ENCODE assay signal across 25 mouse cellular contexts in genomic region chr2:54379279-54379678, GRCm38 (mm10). TPM values are rescaled to one million over a fixed set of nuclear protein-coding genes. Genes with fewer than 3 reads are reported as not detected.
"Had no signal": no experiment of that assay in that cellular context is flagged by ENCODE, and none has a peak within 500 bp of the region (broad histone marks: within the 10 kb centered on the region; RNA-seq: fewer than 3 reads in every experiment).

No protein-coding gene starts in this region.

- H3K36me3 ChIP-seq: limb, embryonic 10.5 days; limb, embryonic 13.5 days; liver, embryonic 12.5 days; liver, embryonic 15.5 days; midbrain, embryonic 10.5 days; midbrain, embryonic 13.5 days; neural tube, embryonic 13.5 days; stomach, embryonic 15.5 days had no signal

- DNase-seq: kidney, postnatal 25 days; layer of hippocampus, adult 9-11 months; liver; lung, adult 18-20 months; lung, postnatal 36 days; retina, postnatal 1 day; right cerebral cortex, postnatal 25 days; spleen, adult 18-20 months; thymus, adult 18-20 months; thymus, postnatal 36 days had no signal

- H3K4me1 ChIP-seq: limb, embryonic 10.5 days; limb, embryonic 13.5 days; liver, embryonic 12.5 days; liver, embryonic 15.5 days; megakaryocyte, embryonic 14.5 days; midbrain, embryonic 10.5 days; midbrain, embryonic 13.5 days; neural tube, embryonic 13.5 days; stomach, embryonic 15.5 days had no signal

- H3K27ac ChIP-seq: kidney, postnatal 0 days; layer of hippocampus, adult 2 months; limb, embryonic 10.5 days; limb, embryonic 13.5 days; liver, embryonic 12.5 days; liver, embryonic 15.5 days; midbrain, embryonic 10.5 days; midbrain, embryonic 13.5 days; neural tube, embryonic 13.5 days; stomach, embryonic 15.5 days had no signal

- H3K9me3 ChIP-seq: limb, embryonic 10.5 days; limb, embryonic 13.5 days; liver, embryonic 15.5 days; midbrain, embryonic 13.5 days; neural tube, embryonic 13.5 days; stomach, embryonic 15.5 days had no signal

- H3K9ac ChIP-seq: limb, embryonic 13.5 days; liver, embryonic 12.5 days; liver, embryonic 15.5 days; midbrain, embryonic 13.5 days; neural tube, embryonic 13.5 days; stomach, embryonic 15.5 days had no signal

- H3K4me2 ChIP-seq: limb, embryonic 13.5 days; liver, embryonic 12.5 days; liver, embryonic 15.5 days; midbrain, embryonic 13.5 days; neural tube, embryonic 13.5 days; stomach, embryonic 15.5 days had no signal

- H3K27me3 ChIP-seq: limb, embryonic 13.5 days; liver, embryonic 12.5 days; liver, embryonic 15.5 days; megakaryocyte, embryonic 14.5 days; midbrain, embryonic 13.5 days; neural tube, embryonic 13.5 days; stomach, embryonic 15.5 days had no signal

- H3K4me3 ChIP-seq: layer of hippocampus, adult 2 months; limb, embryonic 10.5 days; limb, embryonic 13.5 days; liver, embryonic 12.5 days; liver, embryonic 15.5 days; megakaryocyte, embryonic 14.5 days; midbrain, embryonic 10.5 days; midbrain, embryonic 13.5 days; myocyte; neural tube, embryonic 13.5 days; stomach, embryonic 15.5 days had no signal

- ATAC-seq: liver, embryonic 12.5 days; midbrain, embryonic 13.5 days; midbrain, embryonic 16.5 days had no signal

RNA-seq across cellular contexts. Expression of gene Galnt13, which starts 56.8 kb away (rescaled TPM):
- polyA plus RNA-seq: kidney, postnatal 0 days; large intestine, adult 2 months; liver, embryonic 12.5 days; liver, embryonic 15.5 days; lung, embryonic 16.5 days; myocyte had no signal
